Mouse (Mus musculus): Measurements from ENCODE around the gene Cnnm2.

Cnnm2 gene

DNA sequence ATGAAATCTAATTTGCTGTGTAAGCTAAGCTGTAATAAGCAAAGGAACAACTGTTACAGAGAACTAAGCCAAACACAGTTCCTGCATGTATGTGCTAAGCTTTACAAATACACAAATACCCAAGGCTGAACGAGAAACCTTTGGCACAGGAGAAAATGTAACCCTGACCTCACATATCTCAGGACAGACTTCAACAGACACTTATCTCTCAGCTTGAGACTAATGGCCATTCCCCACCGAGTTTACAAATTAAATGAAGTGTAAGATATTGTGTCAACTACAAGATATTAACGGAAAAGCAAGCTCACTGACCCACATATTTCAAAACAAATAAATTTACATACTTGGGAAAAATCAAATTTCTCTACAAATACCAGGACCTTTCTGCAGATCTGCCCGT is 166.7 kb downstream of the Cnnm2 start:
- DNase-seq (ENCODE audit: low spot score in 2 of 2): no peak

DNA sequence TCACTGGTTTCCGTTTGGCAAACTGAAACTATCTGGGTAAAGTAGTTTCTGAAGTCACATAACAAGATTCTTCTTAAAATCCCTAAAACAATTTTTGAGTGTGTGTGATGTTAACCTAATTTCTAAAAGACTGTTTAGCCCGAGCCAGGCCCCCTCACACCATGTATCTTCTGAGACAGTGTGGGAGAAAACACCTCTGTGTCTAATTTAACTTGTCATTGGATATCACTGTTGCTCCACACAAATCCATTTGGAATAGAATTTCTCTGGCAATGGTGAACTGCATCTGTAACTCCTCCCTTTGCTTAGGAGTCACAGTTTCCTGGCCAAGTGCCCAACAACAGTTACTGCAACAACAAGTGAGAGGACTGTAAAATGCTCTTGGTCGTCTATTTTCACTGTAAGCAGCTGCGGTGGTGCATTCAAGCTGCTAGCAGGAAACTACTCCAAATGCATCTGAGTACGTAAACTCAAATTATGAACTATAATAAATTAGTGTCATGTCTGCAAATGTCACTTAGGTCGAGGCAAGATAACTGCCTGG is 167.7 kb downstream of the Cnnm2 start:
- DNase-seq (ENCODE audit: low spot score in 2 of 2): peak in 1 of 2 experiments; percentile 31

Data from frontal cortex, postnatal 36 days (tissue).